Mouse (Mus musculus) spleen, postnatal 36 days (tissue): ENCODE measurements around the gene Fbxl17.

Source experiments
- DNase-seq, 2 experiments: peaks; one replicate each; pipeline ENCODE4 v3.0.0; 2022; ENCODE audit warnings: low spot score in 2 of 2, mixed read lengths in 1 of 2

Gene Fbxl17

DNA sequence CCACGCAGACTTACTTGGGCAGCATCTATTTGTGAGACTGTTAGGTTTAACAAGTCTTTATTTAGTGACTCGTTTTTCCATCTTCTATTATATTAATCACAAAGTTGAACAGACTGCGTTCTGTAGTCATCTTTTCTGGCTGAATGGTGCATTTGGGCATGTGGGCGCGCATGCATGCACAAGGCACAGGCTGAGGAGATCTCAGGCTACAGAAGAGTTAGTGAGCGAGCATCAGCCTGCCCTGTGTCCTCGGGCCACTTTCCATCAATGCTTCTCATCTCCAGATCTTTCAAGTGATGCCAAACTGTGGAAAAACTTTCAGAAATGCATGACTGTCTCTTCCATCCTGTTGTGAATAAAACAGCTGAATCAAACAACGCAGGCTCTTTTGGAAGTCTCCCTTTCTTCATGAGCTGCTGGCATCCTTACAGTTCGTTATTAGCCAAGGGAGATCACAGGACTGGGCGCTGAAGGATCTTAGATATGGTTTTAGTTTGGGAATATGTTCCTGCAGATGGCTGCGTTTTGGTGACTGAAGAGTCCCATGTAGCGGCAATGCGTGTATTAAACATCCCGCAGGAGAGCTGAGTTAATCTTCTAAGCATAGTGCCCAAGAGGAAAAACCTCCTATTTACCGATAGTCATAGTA is 442.0 kb downstream of the Fbxl17 start:
- DNase-seq, result no peak

GRCm38 (mm10) chr17:63056976-63057375 is 442.8 kb downstream of the Fbxl17 start:
- DNase-seq, result no peak

DNA sequence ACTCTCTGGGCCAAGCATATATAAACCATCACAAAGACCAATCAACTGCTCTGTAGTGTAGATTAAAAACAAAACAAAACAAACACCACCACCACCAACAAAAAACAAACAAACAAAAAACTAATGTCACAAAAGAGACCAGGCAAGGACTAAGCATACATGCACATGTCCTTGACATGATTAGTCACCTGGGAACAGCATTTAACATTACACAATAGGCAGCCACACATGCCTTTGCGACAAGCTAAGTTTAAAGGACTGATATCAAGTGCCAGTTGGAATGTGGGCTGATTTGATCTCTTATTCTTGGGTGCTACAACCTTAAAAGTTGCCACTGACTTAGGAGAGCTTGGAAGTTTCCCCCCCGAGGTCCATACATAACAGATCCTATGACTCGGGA is 446.5 kb downstream of the Fbxl17 start:
- DNase-seq, result no peak

- no peak for DNase-seq
Observed at GRCm38 (mm10) chr17:63046401-63046800, 453.4 kb downstream of the Fbxl17 start.

DNA sequence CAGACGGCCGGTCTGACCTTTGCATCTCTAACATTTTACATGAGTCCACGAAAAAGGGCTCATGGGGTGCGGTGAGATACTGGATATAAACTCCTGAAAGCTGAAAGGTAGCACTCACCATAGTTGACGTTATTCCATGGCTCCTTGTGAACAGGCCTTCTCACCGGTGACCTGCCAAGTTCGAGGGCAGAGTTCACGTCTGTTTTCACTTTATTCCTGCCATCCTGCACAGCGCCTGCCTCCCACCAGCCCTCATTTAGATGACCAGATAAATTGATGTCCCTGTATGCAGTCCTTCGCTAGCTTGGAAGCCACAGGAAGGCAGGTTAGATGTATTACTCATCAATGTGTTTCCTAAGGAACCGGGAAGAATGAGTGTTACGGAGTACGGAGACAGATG is 454.5 kb downstream of the Fbxl17 start:
- DNase-seq, result no peak

GRCm38 (mm10) chr17:63043046-63043675 is 456.7 kb downstream of the Fbxl17 start:
- peak in 1 of 2 experiments; percentile 1 for DNase-seq

DNA sequence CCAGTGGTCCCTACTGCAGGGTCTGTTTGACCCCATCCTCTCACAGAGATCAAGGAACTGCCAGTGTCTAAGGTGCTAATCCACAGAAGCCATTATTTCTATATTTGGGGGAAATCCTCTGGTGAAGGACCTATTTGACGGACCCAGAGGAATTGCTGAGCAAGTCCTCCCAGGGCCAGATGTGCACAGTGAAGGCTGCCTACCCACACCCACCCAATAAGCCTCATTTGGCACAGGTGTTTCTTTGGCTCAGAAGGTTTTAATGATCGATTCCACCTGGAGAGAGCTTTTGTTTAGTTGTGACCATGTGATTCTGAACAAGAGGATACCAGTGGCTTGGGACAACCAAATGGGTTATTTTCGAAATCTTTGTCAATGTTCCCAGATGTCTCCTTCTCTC is 462.3 kb downstream of the Fbxl17 start:
- DNase-seq, result no peak

DNA sequence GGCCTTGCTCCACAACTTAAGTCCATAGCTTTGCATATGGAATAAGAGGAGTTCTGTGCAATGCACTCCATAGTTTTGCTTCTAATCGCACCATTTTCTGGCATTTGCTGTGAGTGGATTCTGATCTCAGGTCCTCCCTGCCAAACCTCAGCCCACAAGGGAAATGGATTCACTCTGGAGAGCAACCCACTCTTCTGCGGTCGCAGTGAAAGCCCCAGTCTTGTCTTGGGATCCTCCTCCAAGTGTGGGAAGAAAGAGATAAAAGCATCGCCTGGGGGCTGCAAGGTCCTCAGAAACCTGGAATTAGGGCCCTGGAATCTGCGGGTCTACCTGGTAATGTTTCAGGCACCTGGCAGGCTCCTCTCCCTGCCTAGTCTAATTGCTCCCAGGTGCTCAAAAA is 466.7 kb downstream of the Fbxl17 start:
- no peak for DNase-seq

DNA sequence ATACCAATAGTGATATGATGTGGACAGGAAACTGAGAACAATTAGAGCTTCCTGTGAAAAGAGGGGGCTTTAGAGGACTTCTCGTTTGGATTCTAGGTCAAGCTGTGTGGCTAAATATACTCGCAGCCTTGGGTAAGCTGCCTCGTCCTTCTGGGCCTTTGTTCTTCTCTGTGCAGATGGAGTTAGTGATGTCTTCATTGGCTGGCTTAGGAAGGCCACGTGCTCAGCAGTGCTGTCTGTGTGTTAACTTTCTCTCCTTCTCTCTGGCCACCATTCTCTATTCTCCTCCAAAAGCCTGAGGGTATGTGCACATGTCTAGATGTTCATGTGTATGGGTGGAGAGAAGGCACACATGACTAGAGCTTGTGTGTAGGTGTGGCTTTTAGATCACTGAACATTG is 470.7 kb downstream of the Fbxl17 start:
- no peak for DNase-seq

DNA sequence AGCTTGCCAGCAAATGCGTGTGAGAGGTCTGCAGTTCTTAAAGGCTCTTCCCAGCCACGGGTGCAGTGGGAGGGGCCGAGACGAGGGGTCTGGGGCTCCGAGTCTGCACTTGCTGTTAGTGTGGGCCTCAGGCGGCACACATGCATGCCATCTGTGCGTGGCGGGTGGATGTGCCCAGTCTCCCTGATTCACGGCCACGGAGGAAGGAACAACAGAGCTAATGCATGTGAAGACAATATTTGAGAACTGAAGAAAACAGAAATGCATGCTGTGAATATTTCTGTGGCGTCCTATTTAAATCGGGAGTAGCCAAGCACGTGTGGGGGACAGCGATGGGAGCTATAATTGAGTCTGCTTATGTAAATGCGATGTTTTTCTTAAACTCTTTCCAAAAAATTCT is 474.6 kb downstream of the Fbxl17 start:
- no peak for DNase-seq

- DNase-seq, result no peak
Observed at GRCm38 (mm10) chr17:63017605-63018167, 482.1 kb downstream of the Fbxl17 start.

GRCm38 (mm10) chr17:63012571-63012923 is 487.3 kb downstream of the Fbxl17 start:
- DNase-seq, result no peak

- DNase-seq, result peak; percentile 81 to 83
Observed at GRCm38 (mm10) chr17:63011893-63012570, 487.8 kb downstream of the Fbxl17 start.

GRCm38 (mm10) chr17:63010830-63011229 is 489.0 kb downstream of the Fbxl17 start:
- no peak for DNase-seq

GRCm38 (mm10) chr17:63008788-63009187 is 491.0 kb downstream of the Fbxl17 start:
- no peak for DNase-seq

DNA sequence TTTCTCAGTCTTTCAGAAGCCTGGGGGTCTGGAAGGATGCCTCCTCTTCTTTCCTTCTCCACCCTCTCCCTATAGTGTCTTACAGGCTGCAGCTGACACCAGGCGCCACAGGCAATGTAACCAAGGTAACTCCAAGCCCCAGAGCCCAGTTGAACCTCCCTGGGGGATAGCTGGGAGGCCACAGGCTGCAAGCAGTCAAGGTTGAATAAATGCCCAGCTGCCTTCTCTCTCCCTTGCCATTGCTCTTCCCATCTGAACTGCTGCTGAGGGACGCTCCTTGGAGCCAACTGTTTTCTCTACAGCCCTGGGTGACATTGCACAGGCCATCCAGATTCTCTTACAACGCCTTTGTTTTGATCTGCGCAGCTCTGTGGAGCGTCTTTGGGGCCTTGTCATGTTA is 491.5 kb downstream of the Fbxl17 start:
- DNase-seq, result peak; percentile 50 to 54

GRCm38 (mm10) chr17:63007876-63008275 is 491.9 kb downstream of the Fbxl17 start:
- peak; percentile 27 to 43 for DNase-seq
